Mouse (Mus musculus): ENCODE measurements around the gene Manea. TPM values are rescaled to one million over a fixed set of nuclear protein-coding genes. Genes with fewer than 3 reads are reported as not detected.

The Manea gene
- polyA plus RNA-seq, 1 experiment from 2014 or later = 19.6 TPM

DNA sequence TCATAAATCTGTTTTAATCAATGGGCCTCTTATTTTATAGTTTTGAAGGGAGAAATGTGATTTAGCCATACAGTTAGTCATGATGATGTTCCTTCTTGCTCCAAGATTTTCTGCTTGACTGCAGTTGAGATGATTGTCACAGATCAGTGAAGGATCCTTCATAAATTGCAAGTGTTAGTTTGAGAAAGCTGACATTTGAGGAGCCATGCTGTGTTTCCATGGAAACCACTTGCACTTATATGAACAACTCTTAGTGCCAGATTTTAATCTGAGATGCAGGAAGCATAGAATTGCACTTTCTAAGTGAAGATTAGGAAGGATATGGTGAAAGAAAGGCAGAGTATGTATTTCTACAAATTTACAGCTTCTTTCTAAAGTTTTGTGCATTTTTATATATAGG, 70.4 kb downstream of the Manea start:
- Histone ChIP-seq H3K9me3 (replicated peaks) (no peaks in the 10 kb centered on the region), H3K4me3 (no peak overlapping the region), H3K27me3 (replicated peaks) (no peaks in the 10 kb centered on the region), H3K36me3 (no peaks in the 10 kb centered on the region), H3K4me1 (replicated peaks) (no peaks in the 10 kb centered on the region), H3K9ac (no peak overlapping the region), H3K27ac (ENCODE audit: poor library complexity, severe bottlenecking) (no peak overlapping the region), H3K4me2 (no peak overlapping the region)
- ATAC-seq (ENCODE audit: insufficient number of reproducible peaks, low FRiP score) = no peak

GRCm38 (mm10) chr4:26275769-26276168, 70.9 kb downstream of the Manea start:
- H3K4me2 ChIP-seq = no peak overlapping the region
- no peak overlapping the region for H3K4me3 ChIP-seq
- no peak overlapping the region for H3K27ac ChIP-seq (ENCODE audit: poor library complexity, severe bottlenecking)
- no peak overlapping the region for H3K9ac ChIP-seq
- 45% methylated on average over 2 of the region's 2 CpGs for WGBS
- H3K36me3 ChIP-seq = no peaks in the 10 kb centered on the region
- H3K4me1 ChIP-seq (replicated peaks) = no peaks in the 10 kb centered on the region
- H3K9me3 ChIP-seq (replicated peaks) = no peaks in the 10 kb centered on the region
- ATAC-seq (ENCODE audit: insufficient number of reproducible peaks, low FRiP score) = no peak
- H3K27me3 ChIP-seq (replicated peaks) = no peaks in the 10 kb centered on the region
